Mouse (Mus musculus) monocyte, adult 59 days (primary cell): ENCODE results near the gene Olfr474. TPM values are rescaled to one million over a fixed set of nuclear protein-coding genes. Genes with fewer than 3 reads are reported as not detected.

Experiments used
- total RNA-seq, 2 experiments: library from RNA; stranded (reverse); gene quantifications; one replicate each; pipeline ENCODE4 v1.2.4; 2023

Gene Olfr474
- total RNA-seq: not detected

DNA sequence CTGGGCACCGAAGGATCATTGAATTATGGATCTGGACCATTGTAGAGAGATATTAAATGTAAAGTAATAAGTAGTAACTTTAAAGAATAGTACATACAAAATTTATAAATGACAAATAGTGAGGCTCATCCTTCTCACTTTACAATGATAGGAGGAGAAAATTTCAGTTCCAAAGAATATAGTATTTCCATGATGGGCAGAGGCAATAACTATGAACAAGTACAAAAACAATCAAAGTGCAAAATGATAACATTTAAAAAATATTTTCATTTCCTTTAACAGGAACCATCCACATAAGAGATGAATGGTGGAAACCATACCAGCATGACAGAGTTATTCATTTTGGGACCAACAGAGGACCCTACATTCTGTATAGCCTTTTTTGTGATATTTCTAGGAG lies at the start of gene Olfr474:
Gene Olfr474, plus strand, starts transcription at position 301 of the 400 bp plus-strand sequence.

DNA sequence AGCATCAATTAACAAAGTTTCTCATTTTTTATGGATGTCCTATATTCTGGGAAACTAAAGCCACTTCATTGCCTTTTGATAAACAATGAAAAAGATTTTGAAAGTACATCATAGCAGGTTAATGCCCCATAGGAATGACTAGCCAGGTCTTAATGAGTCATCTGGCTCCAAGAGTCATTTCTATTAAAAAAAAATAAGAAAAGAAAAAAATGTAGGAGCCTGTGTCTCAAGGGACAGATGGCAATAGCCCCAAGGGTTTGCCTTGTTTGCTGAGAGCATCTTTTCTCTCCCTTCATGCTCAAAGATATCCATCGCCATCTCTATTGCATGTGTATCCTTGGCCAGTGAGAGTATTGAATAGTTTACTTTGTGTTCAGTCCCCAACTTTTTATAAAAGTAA lies 24.3 kb upstream of the Olfr474 start, which contains the start of gene Olfr473:
Gene Olfr473, plus strand, starts transcription at position 301 of the 400 bp plus-strand sequence.

DNA sequence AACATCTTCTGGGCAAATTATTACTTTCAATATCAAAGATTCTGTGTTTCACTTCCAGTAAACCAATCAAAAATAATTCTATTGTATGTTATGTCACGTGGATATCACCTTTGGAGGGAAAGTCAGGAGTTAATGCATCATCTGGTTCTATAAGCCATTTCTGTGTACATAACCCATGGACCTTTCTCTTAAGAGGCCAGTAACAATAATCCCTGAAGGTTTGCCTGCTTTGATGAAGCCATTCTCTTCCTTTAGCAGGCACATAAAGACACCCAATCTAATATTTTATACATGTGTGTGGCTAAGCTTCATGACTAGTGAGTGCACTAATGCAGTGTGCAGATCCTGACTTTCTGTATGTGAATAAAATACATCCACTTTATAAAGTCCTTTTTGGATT lies 10.1 kb downstream of the Olfr474 start, which contains the start of gene Olfr476:
Gene Olfr476, plus strand, starts transcription at position 301 of the 400 bp plus-strand sequence.

DNA sequence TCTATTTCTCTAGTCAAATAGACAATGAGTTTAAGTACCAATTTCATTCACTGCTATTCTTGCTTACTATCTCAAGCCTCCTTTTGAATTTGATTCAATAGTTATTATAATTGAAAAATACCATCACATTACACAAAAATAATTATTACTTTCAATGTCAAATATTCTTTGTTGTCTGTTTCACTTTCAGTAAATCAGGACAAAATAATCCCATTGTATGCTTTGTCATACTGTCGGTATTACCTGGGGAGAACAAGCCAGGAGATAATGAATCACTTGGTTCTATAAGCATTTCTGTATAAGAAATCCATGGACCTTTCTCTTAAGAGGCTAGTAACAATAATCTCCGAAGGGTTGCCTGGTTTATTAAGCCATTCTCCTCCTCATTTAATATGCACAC lies 31.9 kb downstream of the Olfr474 start, which contains the start of gene Olfr477:
Gene Olfr477, plus strand, starts transcription at position 301 of the 400 bp plus-strand sequence.

Other genes with a start within 250 kb of the Olfr474 start
- gene Cyb5r2, start 196.6 kb upstream of the Olfr474 start, total RNA-seq: not detected
- not detected for gene Ovch2, start 153.4 kb upstream of the Olfr474 start, total RNA-seq
- not detected for gene Olfr467, start 142.4 kb upstream of the Olfr474 start, total RNA-seq
- gene Olfr469, start 129.1 kb upstream of the Olfr474 start, total RNA-seq: not detected
- gene Olfr470, start 107.2 kb upstream of the Olfr474 start, total RNA-seq: not detected
- under 1 TPM in 1 of 2 experiments, not detected in 1; 0.08 TPM for gene Olfr472, start 56.7 kb upstream of the Olfr474 start, total RNA-seq
- not detected for gene Olfr473, start 24.2 kb upstream of the Olfr474 start, total RNA-seq
- gene Olfr476, start 10.2 kb downstream of the Olfr474 start, total RNA-seq: not detected
- gene Olfr477, start 32.0 kb downstream of the Olfr474 start, total RNA-seq: not detected
- gene Olfr478, start 79.3 kb downstream of the Olfr474 start, total RNA-seq: not detected
- gene Olfr479, start 96.0 kb downstream of the Olfr474 start, total RNA-seq: not detected
- gene Olfr480, start 112.7 kb downstream of the Olfr474 start, total RNA-seq: not detected
- gene Olfr481, start 125.2 kb downstream of the Olfr474 start, total RNA-seq: not detected
- 1 to 10 TPM; 1.5 to 1.8 TPM for gene Olfr482, start 142.9 kb downstream of the Olfr474 start, total RNA-seq
- not detected for gene Olfr483, start 146.2 kb downstream of the Olfr474 start, total RNA-seq
- not detected for gene Olfr484, start 172.8 kb downstream of the Olfr474 start, total RNA-seq
- not detected for gene Olfr485, start 205.2 kb downstream of the Olfr474 start, total RNA-seq
- gene Olfr486, start 218.1 kb downstream of the Olfr474 start, total RNA-seq: not detected